Mouse (Mus musculus) cortical plate, adult 2 months (tissue): ENCODE measurements at regions not wholly inside any gene's neighbourhood (a gene's known extent, or its start where the extent isn't known, plus 50 kb on each side); places are given as distances from the start of the nearest gene placed in this dataset.

Source experiments
- CTCF ChIP-seq: fragments of 200-500 bp; IDR thresholded peaks from 2 replicates; pipeline ENCODE4 v1.5.1; 2011; ENCODE audit warnings: mild to moderate bottlenecking, control low read depth, low read length; ENCODE audit not compliant: insufficient read depth; ENCODE audit errors: extremely low read depth
- POLR2A ChIP-seq: fragments of 200-500 bp; IDR thresholded peaks from 2 replicates; pipeline ENCODE4 v1.6.1; 2011; ENCODE audit warnings: mild to moderate bottlenecking, low read length, control low read depth; ENCODE audit not compliant: insufficient read depth; ENCODE audit errors: extremely low read depth

DNA sequence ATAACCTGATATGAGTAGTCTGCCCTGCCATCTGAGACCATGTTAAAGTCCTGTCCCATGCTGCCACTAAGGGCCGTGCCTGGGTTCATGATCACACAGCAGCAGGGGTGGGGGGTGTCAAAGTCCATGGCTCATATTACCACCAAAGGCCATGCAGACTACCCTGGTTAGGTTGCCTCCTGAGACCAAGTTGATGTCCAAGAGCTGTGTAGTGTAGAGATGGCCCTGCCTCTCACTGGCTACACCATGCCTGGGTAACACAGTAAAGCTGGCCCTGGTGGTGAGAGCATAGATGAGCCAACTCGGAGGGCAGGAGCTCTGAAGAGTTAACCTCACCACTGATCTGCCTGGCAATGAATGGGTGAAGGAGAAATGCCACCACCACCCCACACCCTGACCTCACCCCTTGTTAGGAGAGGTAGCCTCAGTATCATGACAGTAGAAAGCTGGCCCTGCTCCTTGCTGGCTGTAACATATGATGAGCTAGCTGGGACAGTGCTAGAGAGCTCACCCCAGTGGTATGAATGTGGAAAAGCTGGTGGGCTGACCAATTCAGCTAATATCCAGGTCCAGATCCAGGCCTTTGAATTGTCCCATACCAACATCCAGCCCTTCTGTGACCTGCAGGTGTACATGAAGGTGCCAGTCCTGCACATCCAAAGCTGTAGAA, 258.8 kb downstream of the Lrrn1 start:
- TF ChIP-seq CTCF (no peak), POLR2A (no peak)
